Mouse (Mus musculus) thymus, postnatal 10 days (tissue): ENCODE measurements around the gene Nampt.

ENCODE experiments used
- DNase-seq, 2 experiments: peaks; one replicate each; pipeline ENCODE4 v3.0.0; 2021; ENCODE audit warnings: low spot score in 2 of 2

Gene Nampt

GRCm38 (mm10) chr12:32901005-32901404 is 81.7 kb downstream of the Nampt start:
- no peak for DNase-seq
